Mouse (Mus musculus): Measurements from ENCODE around the gene Tnfrsf14. TPM values are rescaled to one million over a fixed set of nuclear protein-coding genes. Genes with fewer than 3 reads are reported as not detected.

Tnfrsf14 gene
- total and polyA plus RNA-seq, 3 experiments: 8.2 to 13.4 TPM; not detected in 1

GRCm38 (mm10) chr4:154956604-154957003 is 28.2 kb upstream of the Tnfrsf14 start:
- no peaks in the 10 kb centered on the region for H3K79me2 ChIP-seq (ENCODE audit: control insufficient read depth, insufficient read depth, low read length, poor library complexity)
- H3K4me1 ChIP-seq (ENCODE audit: control insufficient read depth in 1 of 2, insufficient read depth in 2 of 2, low read length in 2 of 2): no peaks in the 10 kb centered on the region
- no peak overlapping the region for H3K27ac ChIP-seq (ENCODE audit: control insufficient read depth, low read depth, low read length)
- no peak for DNase-seq (ENCODE audit: low read depth, low spot score)
- no peak overlapping the region for H3K4me3 ChIP-seq (ENCODE audit: control insufficient read depth in 1 of 2, insufficient read depth in 1 of 2, low read depth in 2 of 2, low read length in 2 of 2)
- no peaks in the 10 kb centered on the region for H3K9me3 ChIP-seq (replicated peaks; ENCODE audit: insufficient read depth, low read length)
- no peak for TF ChIP-seq TCF12 (IDR thresholded peaks at IDR 0.05; ENCODE audit: low read depth, low read length)
- TF ChIP-seq SMC3 (IDR thresholded peaks at IDR 0.05; ENCODE audit: low read depth, low read length): no peak
- TF ChIP-seq CTCF (IDR thresholded peaks at IDR 0.05 in 2 of 3, conservative IDR thresholded peaks at IDR 0.05 in 1 of 3; ENCODE audit: control insufficient read depth in 1 of 3, insufficient read depth in 1 of 3, low read depth in 2 of 3, low read length in 3 of 3, poor library complexity in 1 of 3, severe bottlenecking in 1 of 3): no peak
- TF ChIP-seq HCFC1 (IDR thresholded peaks at IDR 0.05; ENCODE audit: low read depth, low read length): no peak
- TF ChIP-seq POLR2A (IDR thresholded peaks at IDR 0.05; ENCODE audit: control insufficient read depth in 1 of 2, insufficient read depth in 1 of 2, low read depth in 1 of 2, low read length in 2 of 2, poor library complexity in 1 of 2): no peak
- TF ChIP-seq TAL1 (IDR thresholded peaks at IDR 0.05; ENCODE audit: low read length): no peak
- TF ChIP-seq USF2 (IDR thresholded peaks at IDR 0.05; ENCODE audit: borderline replicate concordance in 1 of 2, insufficient read depth in 1 of 2, low read depth in 1 of 2, low read length in 2 of 2): no peak
- no peak for TF ChIP-seq CHD1 (IDR thresholded peaks at IDR 0.05; ENCODE audit: low read depth, low read length)
- TF ChIP-seq RAD21 (IDR thresholded peaks at IDR 0.05; ENCODE audit: low read depth, low read length): no peak
- TF ChIP-seq E2F4 (IDR thresholded peaks at IDR 0.05; ENCODE audit: borderline replicate concordance, low read depth, low read length): no peak
- no peak for TF ChIP-seq GABPA (IDR thresholded peaks at IDR 0.05; ENCODE audit: low read depth, low read length)
- TF ChIP-seq BHLHE40 (IDR thresholded peaks at IDR 0.05; ENCODE audit: borderline replicate concordance, low read depth, low read length): no peak
- TF ChIP-seq ZMIZ1 (IDR thresholded peaks at IDR 0.05; ENCODE audit: low read depth, low read length): no peak
- TF ChIP-seq NELFE (IDR thresholded peaks at IDR 0.05; ENCODE audit: low read depth, low read length): no peak
- no peak for TF ChIP-seq MAX (IDR thresholded peaks at IDR 0.05; ENCODE audit: low read length)
- no peak for TF ChIP-seq CHD2 (IDR thresholded peaks at IDR 0.05; ENCODE audit: low read length)
- TF ChIP-seq MYB (IDR thresholded peaks at IDR 0.05; ENCODE audit: low read depth, low read length): no peak
- H3K36me3 ChIP-seq (ENCODE audit: control insufficient read depth in 1 of 2, insufficient read depth in 2 of 2, low read length in 2 of 2): no peaks in the 10 kb centered on the region
- H3K9ac ChIP-seq (ENCODE audit: control insufficient read depth, low read depth, low read length, poor library complexity, severe bottlenecking): no peak overlapping the region
- peaks cover 2 to 14% of the 10 kb centered on the region in 2 experiments; a peak in 2 of 4 replicates for H3K27me3 ChIP-seq (ENCODE audit: control insufficient read depth in 1 of 2, insufficient read depth in 2 of 2, low read length in 2 of 2)

GRCm38 (mm10) chr4:154952461-154953241 is 24.3 kb upstream of the Tnfrsf14 start:
- H3K79me2 ChIP-seq (ENCODE audit: control insufficient read depth, insufficient read depth, low read length, poor library complexity): no peaks in the 10 kb centered on the region
- no peak for TF ChIP-seq BHLHE40 (IDR thresholded peaks at IDR 0.05; ENCODE audit: borderline replicate concordance, low read depth, low read length)
- no peak for TF ChIP-seq MYC (IDR thresholded peaks at IDR 0.05; ENCODE audit: low read depth, low read length)
- TF ChIP-seq E2F4 (IDR thresholded peaks at IDR 0.05; ENCODE audit: borderline replicate concordance, low read depth, low read length): no peak
- TF ChIP-seq SIN3A (IDR thresholded peaks at IDR 0.05; ENCODE audit: low read length): no peak
- no peak for TF ChIP-seq MYB (IDR thresholded peaks at IDR 0.05; ENCODE audit: low read depth, low read length)
- no peak for TF ChIP-seq POLR2A (IDR thresholded peaks at IDR 0.05; ENCODE audit: control insufficient read depth in 1 of 2, insufficient read depth in 1 of 2, low read depth in 1 of 2, low read length in 2 of 2, poor library complexity in 1 of 2)
- TF ChIP-seq RCOR1 (IDR thresholded peaks at IDR 0.05; ENCODE audit: low read depth, low read length): no peak
- TF ChIP-seq ZMIZ1 (IDR thresholded peaks at IDR 0.05; ENCODE audit: low read depth, low read length): no peak
- no peak for TF ChIP-seq CHD1 (IDR thresholded peaks at IDR 0.05; ENCODE audit: low read depth, low read length)
- no peak for TF ChIP-seq GABPA (IDR thresholded peaks at IDR 0.05; ENCODE audit: low read depth, low read length)
- no peak for TF ChIP-seq JUND (IDR thresholded peaks at IDR 0.05; ENCODE audit: low read depth, low read length)
- TF ChIP-seq MAX (IDR thresholded peaks at IDR 0.05; ENCODE audit: low read length): no peak
- no peak for TF ChIP-seq TAL1 (IDR thresholded peaks at IDR 0.05; ENCODE audit: low read length)
- no peak for TF ChIP-seq TCF12 (IDR thresholded peaks at IDR 0.05; ENCODE audit: low read depth, low read length)
- no peak for TF ChIP-seq TBP (IDR thresholded peaks at IDR 0.05; ENCODE audit: low read depth, low read length)
- TF ChIP-seq HCFC1 (IDR thresholded peaks at IDR 0.05; ENCODE audit: low read depth, low read length): no peak
- TF ChIP-seq CHD2 (IDR thresholded peaks at IDR 0.05; ENCODE audit: low read length): no peak
- no peak for TF ChIP-seq POLR2AphosphoS5 (IDR thresholded peaks at IDR 0.05; ENCODE audit: borderline replicate concordance, low read depth, low read length)
- no peak for TF ChIP-seq NELFE (IDR thresholded peaks at IDR 0.05; ENCODE audit: low read depth, low read length)
- H3K9ac ChIP-seq (ENCODE audit: control insufficient read depth, low read depth, low read length, poor library complexity, severe bottlenecking): no peak overlapping the region
- no peaks in the 10 kb centered on the region for H3K9me3 ChIP-seq (replicated peaks; ENCODE audit: insufficient read depth, low read length)
- no peaks in the 10 kb centered on the region for H3K4me1 ChIP-seq (ENCODE audit: control insufficient read depth in 1 of 2, insufficient read depth in 2 of 2, low read length in 2 of 2)
- peaks cover 4 to 14% of the 10 kb centered on the region in 2 experiments; a peak in 3 of 4 replicates for H3K27me3 ChIP-seq (ENCODE audit: control insufficient read depth in 1 of 2, insufficient read depth in 2 of 2, low read length in 2 of 2)
- H3K4me3 ChIP-seq (ENCODE audit: control insufficient read depth in 1 of 2, insufficient read depth in 1 of 2, low read depth in 2 of 2, low read length in 2 of 2): no peak overlapping the region
- H3K27ac ChIP-seq (ENCODE audit: control insufficient read depth, low read depth, low read length): no peak overlapping the region
- no peak for DNase-seq (ENCODE audit: low read depth, low spot score)
- H3K36me3 ChIP-seq (ENCODE audit: control insufficient read depth in 1 of 2, insufficient read depth in 2 of 2, low read length in 2 of 2): no peaks in the 10 kb centered on the region

Data from MEL (cell line).